Mouse (Mus musculus) hindbrain, postnatal 0 days (tissue): ENCODE measurements around the gene Rnf43. TPM values are rescaled to one million over a fixed set of nuclear protein-coding genes. Genes with fewer than 3 reads are reported as not detected.

ENCODE experiments used
- ATAC-seq: fragments of 200-750 bp; cut with Nextera tagmentation; 2 replicates; pipeline ENCODE4 v1.8.0; 2017; ENCODE audit warnings: mild to moderate bottlenecking, moderate TSS enrichment, moderate library complexity
- DNase-seq: peaks from one replicate; pipeline ENCODE4 v3.0.0-alpha.2; 2015; ENCODE audit warnings: low spot score
- H3K27ac ChIP-seq: fragments of 300-500 bp; sonication (generic); 2 replicates; pipeline ENCODE4 v1.5.1; 2014; ENCODE audit warnings: mild to moderate bottlenecking
- H3K27me3 ChIP-seq: fragments of 300-500 bp; sonication (generic); 2 replicates; pipeline ENCODE4 v1.6.1; 2014; ENCODE audit warnings: low read length, mixed read lengths; ENCODE audit not compliant: insufficient read depth
- H3K36me3 ChIP-seq: fragments of 300-500 bp; sonication (generic); 2 replicates; pipeline ENCODE4 v1.6.1; 2014; ENCODE audit warnings: low read length, mixed read lengths; ENCODE audit not compliant: insufficient read depth
- H3K4me1 ChIP-seq: fragments of 300-500 bp; sonication (generic); 2 replicates; pipeline ENCODE4 v1.6.1; 2014; ENCODE audit warnings: antibody characterized with exemption, low read length, mixed read lengths; ENCODE audit not compliant: insufficient read depth
- H3K4me2 ChIP-seq: fragments of 300-500 bp; sonication (generic); 2 replicates; pipeline ENCODE4 v1.6.1; 2014; ENCODE audit warnings: low read depth, mild to moderate bottlenecking, low read length, moderate library complexity, mixed read lengths
- H3K4me3 ChIP-seq: fragments of 300-500 bp; sonication (generic); 2 replicates; pipeline ENCODE4 v1.5.1; 2014; ENCODE audit warnings: low read length
- H3K9ac ChIP-seq: fragments of 300-500 bp; sonication (generic); replicated peaks from 2 replicates; pipeline ENCODE4 v1.6.1; 2014; ENCODE audit warnings: mild to moderate bottlenecking, low read length, moderate library complexity, mixed read lengths
- H3K9me3 ChIP-seq: fragments of 300-500 bp; sonication (generic); 2 replicates; pipeline ENCODE4 v1.6.1; 2016; ENCODE audit warnings: low read length, mixed read lengths
- CTCF ChIP-seq: IDR thresholded peaks from 2 replicates; pipeline ENCODE4 v1.5.1; 2016; ENCODE audit warnings: antibody characterized with exemption, control low read depth, low read depth
- WGBS: fragments of 180-500 bp; shearing (Covaris S2); extraction: QIAGEN DNeasy Blood & Tissue Kit; methylation state at CpG from one replicate; pipeline ENCODE4 v1.1.7; 2014; 5-methylcytosine and 5-hydroxymethylcytosine counted together
- polyA plus RNA-seq: library from polyadenylated mRNA; unstranded; fragments of >200 nt; fragmentation: Nextera tagmentation; extraction: Ambion mirVana; gene quantifications from 2 replicates; pipeline ENCODE4 v1.2.1, GENCODE M21; 2015
- total RNA-seq: library from RNA; depleted of rRNA; stranded (reverse); fragments of >200 nt; gene quantifications from 2 replicates; pipeline ENCODE4 v1.2.3, GENCODE M21; 2014

Rnf43 gene
- total and polyA plus RNA-seq, 2 experiments from 2014 or later, result 0.85 to 10.7 TPM

DNA sequence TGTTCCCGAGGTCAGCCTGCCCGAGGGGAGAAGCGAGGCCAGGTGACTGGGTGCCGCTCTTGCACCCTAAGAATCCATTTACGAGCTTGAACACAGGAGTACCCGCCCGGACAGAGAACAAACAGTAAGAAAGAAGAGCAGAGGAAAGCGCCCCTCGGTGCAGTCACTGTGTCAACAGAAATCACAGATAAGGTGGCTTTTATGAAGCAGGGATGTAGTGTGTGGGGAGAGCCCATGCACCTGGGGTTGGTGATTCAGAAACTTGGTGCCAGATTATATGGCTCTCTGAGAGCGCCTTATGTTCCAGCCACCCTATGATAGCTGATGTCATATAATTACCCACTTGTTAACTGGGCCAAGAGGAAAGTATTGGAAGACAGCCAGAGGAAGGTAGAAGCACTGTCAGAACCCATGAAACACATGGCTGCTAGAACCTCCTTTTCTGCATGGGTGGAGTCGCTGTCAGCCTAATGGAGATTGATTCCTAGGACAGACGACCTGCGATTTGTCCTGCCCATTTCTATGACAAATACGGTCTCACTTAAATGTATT lies 34.7 kb downstream of the Rnf43 start:
- WGBS, result 79% methylated on average over 14 of the region's 14 CpGs
- Histone ChIP-seq H3K4me2 (no peak overlapping the region), H3K9ac (no peak overlapping the region), H3K27me3 (no peaks in the 10 kb centered on the region), H3K36me3 (no peaks in the 10 kb centered on the region), H3K9me3 (no peaks in the 10 kb centered on the region), H3K4me1 (no peaks in the 10 kb centered on the region), H3K4me3 (no peak overlapping the region), H3K27ac (no peak overlapping the region)
- no peak for TF ChIP-seq CTCF
- DNase-seq (no peak), ATAC-seq (no peak)

DNA sequence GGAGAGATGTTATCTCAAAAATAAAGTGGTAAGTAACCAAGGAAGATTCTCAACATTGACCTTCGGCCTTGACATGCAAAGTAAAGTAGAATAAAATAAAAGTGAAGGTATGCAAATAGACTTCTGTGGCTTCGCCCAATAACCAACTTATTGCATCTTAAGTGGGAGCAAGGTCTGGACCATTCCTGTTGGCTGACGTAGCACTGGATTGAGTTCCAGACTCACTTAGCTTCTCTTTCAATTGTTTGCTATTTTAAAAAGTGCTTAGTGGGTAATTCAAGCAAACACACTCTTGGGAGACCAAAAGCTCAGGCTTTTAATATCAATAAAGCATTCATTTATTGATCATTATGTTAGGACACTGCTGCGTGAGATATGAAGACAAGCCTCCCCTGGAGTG lies 35.6 kb downstream of the Rnf43 start:
- Histone ChIP-seq H3K27ac (no peak overlapping the region), H3K9me3 (no peaks in the 10 kb centered on the region), H3K4me1 (no peaks in the 10 kb centered on the region), H3K27me3 (no peaks in the 10 kb centered on the region), H3K9ac (no peak overlapping the region), H3K36me3 (no peaks in the 10 kb centered on the region), H3K4me3 (no peak overlapping the region), H3K4me2 (no peak overlapping the region)
- no peak for TF ChIP-seq CTCF
- ATAC-seq, result no peak
- no peak for DNase-seq
- WGBS, result 91% methylated on average over 4 of the region's 4 CpGs

DNA sequence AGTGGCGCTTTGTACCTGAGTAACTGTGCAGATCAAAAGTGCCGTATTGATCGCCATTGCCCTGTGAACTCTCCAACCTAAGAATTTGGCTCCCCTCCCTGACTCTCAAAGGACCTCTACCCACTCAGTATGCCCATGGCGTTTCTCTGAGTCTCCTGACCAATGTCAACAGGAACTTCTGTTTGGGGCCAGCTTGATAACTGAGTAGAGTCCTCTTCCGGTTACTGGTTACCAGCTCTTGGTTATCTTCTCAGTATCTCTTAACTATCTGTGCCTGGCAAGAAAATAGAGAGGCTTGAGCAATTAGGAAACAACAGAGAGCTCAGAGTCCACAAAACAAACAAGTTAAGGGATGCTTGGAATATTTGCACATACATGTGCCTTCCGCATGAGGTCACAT lies 38.6 kb downstream of the Rnf43 start:
- no peak for TF ChIP-seq CTCF
- no peak overlapping the region for H3K4me3 ChIP-seq
- no peak for ATAC-seq

GRCm38 (mm10) chr11:87701877-87702620 lies 39.5 kb downstream of the Rnf43 start:
- no peak overlapping the region for H3K4me3 ChIP-seq
- ATAC-seq (no peak), DNase-seq (no peak)
- H3K36me3 ChIP-seq, result no peaks in the 10 kb centered on the region
- WGBS, result 83% methylated on average over 14 of the region's 14 CpGs
- TF ChIP-seq CTCF, result no peak
- H3K9ac ChIP-seq, result no peak overlapping the region
- no peaks in the 10 kb centered on the region for H3K9me3 ChIP-seq
- no peaks in the 10 kb centered on the region for H3K4me1 ChIP-seq
- no peaks in the 10 kb centered on the region for H3K27me3 ChIP-seq
- no peak overlapping the region for H3K4me2 ChIP-seq
- H3K27ac ChIP-seq, result no peak overlapping the region

More for the DNA sequence above, 38.6 kb downstream of the Rnf43 start:
- no peaks in the 10 kb centered on the region for H3K27me3 ChIP-seq
- no peaks in the 10 kb centered on the region for H3K4me1 ChIP-seq
- no peak overlapping the region for H3K4me2 ChIP-seq
- no peaks in the 10 kb centered on the region for H3K36me3 ChIP-seq
- H3K9me3 ChIP-seq, result no peaks in the 10 kb centered on the region
- no peak overlapping the region for H3K27ac ChIP-seq
- H3K9ac ChIP-seq, result no peak overlapping the region
- WGBS, result 84% methylated on average over 6 of the region's 6 CpGs
- DNase-seq, result no peak

- no peak for TF ChIP-seq CTCF
- 64% methylated on average over 5 of the region's 5 CpGs for WGBS
- H3K27ac ChIP-seq, result no peak overlapping the region
- no peak overlapping the region for H3K4me3 ChIP-seq
- no peak overlapping the region for H3K9ac ChIP-seq
- no peaks in the 10 kb centered on the region for H3K4me1 ChIP-seq
- no peaks in the 10 kb centered on the region for H3K27me3 ChIP-seq
- H3K9me3 ChIP-seq, result no peaks in the 10 kb centered on the region
- H3K36me3 ChIP-seq, result no peaks in the 10 kb centered on the region
- no peak for ATAC-seq
- DNase-seq, result no peak
- H3K4me2 ChIP-seq, result no peak overlapping the region
Observed at GRCm38 (mm10) chr11:87703654-87704053, 41.1 kb downstream of the Rnf43 start.

DNA sequence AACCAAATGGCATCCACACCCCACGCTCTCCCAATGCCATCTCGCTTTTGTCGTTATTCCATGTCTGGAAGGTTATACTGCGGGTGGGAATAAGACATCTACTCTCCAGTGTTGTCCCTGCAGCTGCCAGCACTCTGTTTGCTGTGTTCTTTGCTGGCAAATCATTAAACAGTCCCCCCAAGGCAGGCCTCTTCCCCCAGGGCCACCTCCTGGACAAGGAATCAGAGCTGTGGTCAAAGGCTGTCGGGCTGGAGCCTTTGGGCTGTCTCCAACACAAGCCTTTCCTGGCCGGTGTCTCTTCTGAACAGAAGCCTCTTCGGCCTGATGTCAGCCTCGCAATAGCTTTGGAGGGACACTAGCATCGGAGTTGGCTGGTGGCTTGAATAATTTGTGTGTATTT lies 41.8 kb downstream of the Rnf43 start:
- no peaks in the 10 kb centered on the region for H3K4me1 ChIP-seq
- no peak overlapping the region for H3K9ac ChIP-seq
- no peak overlapping the region for H3K4me3 ChIP-seq
- H3K27ac ChIP-seq, result no peak overlapping the region
- ATAC-seq, result no peak
- H3K9me3 ChIP-seq, result no peaks in the 10 kb centered on the region
- no peaks in the 10 kb centered on the region for H3K36me3 ChIP-seq
- 66% methylated on average over 9 of the region's 9 CpGs for WGBS
- H3K27me3 ChIP-seq, result no peaks in the 10 kb centered on the region
- no peak for DNase-seq
- no peak for TF ChIP-seq CTCF
- H3K4me2 ChIP-seq, result no peak overlapping the region

GRCm38 (mm10) chr11:87707570-87707969 lies 45.0 kb downstream of the Rnf43 start:
- no peak overlapping the region for H3K4me3 ChIP-seq
- no peaks in the 10 kb centered on the region for H3K9me3 ChIP-seq
- H3K27me3 ChIP-seq, result no peaks in the 10 kb centered on the region
- H3K4me2 ChIP-seq, result no peak overlapping the region
- H3K27ac ChIP-seq, result no peak overlapping the region
- DNase-seq, result no peak
- no peak for TF ChIP-seq CTCF
- no peaks in the 10 kb centered on the region for H3K36me3 ChIP-seq
- 0 out of 2 replicates have a peak, but pooled peaks cover 5% of the 10 kb centered on the region for H3K4me1 ChIP-seq
- no peak for ATAC-seq
- WGBS, result 19% methylated on average over 8 of the region's 8 CpGs
- no peak overlapping the region for H3K9ac ChIP-seq
